Mouse (Mus musculus): ENCODE measurements around the gene Papln. TPM values are rescaled to one million over a fixed set of nuclear protein-coding genes. Genes with fewer than 3 reads are reported as not detected.
A peak's percentile ranks its signal among the peaks of the same experiment; 100 is the strongest.

The Papln gene
- total and polyA plus RNA-seq, 2 experiments from 2014 or later = 0.37 to 2.4 TPM

DNA sequence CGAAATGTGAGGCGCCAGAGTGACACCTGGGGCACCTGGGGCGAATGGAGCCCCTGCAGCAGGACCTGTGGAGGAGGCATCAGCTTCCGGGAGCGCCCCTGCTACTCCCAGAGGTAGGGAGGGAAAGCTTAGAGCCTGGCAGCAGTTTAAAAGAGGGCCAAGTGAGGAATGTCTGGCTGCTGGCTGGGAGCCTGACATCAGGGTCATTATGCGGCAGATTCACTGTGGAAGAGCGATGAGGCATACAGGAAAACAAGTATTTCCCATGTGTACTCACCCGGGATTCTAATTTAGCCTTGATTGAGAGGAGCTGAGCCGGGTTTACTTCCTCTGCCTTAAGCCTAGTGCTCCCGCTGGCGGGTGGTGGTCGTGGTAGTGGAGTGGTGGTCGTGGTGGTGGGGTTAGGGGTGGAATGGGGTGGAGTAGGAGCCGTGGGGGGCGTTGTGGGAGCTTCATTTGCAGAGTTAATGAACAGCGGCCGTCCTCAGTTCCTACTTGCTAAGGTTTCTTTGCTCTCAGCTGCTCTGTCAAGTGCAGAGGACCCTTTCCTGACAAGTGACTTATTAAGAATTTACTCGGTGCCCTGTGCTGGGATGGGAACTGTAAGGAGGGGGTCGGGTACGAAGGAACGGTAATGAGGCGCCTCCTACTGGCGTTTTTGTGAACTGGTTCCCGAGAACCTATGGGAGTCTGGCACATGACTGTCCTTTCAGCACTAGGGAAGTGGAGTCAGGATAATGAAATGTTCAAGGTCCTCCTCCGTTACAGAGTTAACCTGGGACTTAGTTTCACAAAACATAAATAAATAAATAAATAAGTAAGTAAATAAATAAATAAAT is 7.2 kb downstream of the Papln start:
- Histone ChIP-seq H3K36me3 (ENCODE audit: insufficient read depth, low read length) (no peaks in the 10 kb centered on the region), H3K27me3 (ENCODE audit: insufficient read depth, low read length) (no peaks in the 10 kb centered on the region), H3K9me3 (ENCODE audit: low read length) (no peaks in the 10 kb centered on the region), H3K4me3 (ENCODE audit: low read depth, low read length) (no peak overlapping the region), H3K9ac (replicated peaks; ENCODE audit: low read length, poor library complexity, severe bottlenecking) (no peak overlapping the region), H3K27ac (ENCODE audit: low read depth, low read length) (no peak overlapping the region), H3K4me1 (ENCODE audit: insufficient read depth, low read length) (peaks cover 6% of the 10 kb centered on the region; the same call in 1 of the 2 replicates), H3K4me2 (ENCODE audit: low read depth, low read length, poor library complexity, severe bottlenecking) (peak overlapping the region; percentile 29)
- no peak for ATAC-seq (ENCODE audit: low FRiP score)
- peak; percentile 78 for DNase-seq (ENCODE audit: low spot score)
- TF ChIP-seq CTCF (IDR thresholded peaks at IDR 0.05) = peak; percentile 73
- WGBS = 7% methylated on average over 25 of the region's 25 CpGs

DNA sequence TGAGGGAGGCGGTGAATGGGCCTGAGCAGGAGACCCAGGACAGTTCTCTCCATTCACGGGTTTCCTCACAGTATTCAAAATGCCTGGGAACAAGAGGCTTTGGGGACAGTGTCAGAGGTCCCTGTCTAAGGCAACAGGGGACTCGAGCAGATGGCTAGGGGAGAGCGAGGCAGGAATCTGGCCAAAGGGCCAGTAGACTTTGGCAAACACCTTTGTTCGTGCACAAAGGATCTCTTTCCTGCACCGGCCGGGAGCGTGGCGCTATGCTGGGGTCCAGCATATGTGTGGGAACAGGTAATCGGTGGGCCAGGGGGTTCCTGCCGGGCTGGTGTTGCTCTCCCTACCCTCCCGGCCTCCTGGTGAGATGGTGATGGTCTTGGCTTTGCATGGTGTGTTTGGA is 12.2 kb downstream of the Papln start:
- Histone ChIP-seq H3K4me1 (ENCODE audit: insufficient read depth, low read length) (peaks cover 1% of the 10 kb centered on the region; the same call in 1 of the 2 replicates), H3K36me3 (ENCODE audit: insufficient read depth, low read length) (no peaks in the 10 kb centered on the region), H3K27ac (ENCODE audit: low read depth, low read length) (no peak overlapping the region), H3K27me3 (ENCODE audit: insufficient read depth, low read length) (no peaks in the 10 kb centered on the region), H3K4me3 (ENCODE audit: low read depth, low read length) (no peak overlapping the region), H3K9ac (replicated peaks; ENCODE audit: low read length, poor library complexity, severe bottlenecking) (no peak overlapping the region), H3K9me3 (ENCODE audit: low read length) (no peaks in the 10 kb centered on the region), H3K4me2 (ENCODE audit: low read depth, low read length, poor library complexity, severe bottlenecking) (no peak overlapping the region)
- WGBS = 61% methylated on average over 12 of the region's 12 CpGs
- no peak for TF ChIP-seq CTCF (IDR thresholded peaks at IDR 0.05)
- DNase-seq (ENCODE audit: low spot score) (no peak), ATAC-seq (ENCODE audit: low FRiP score) (no peak)

DNA sequence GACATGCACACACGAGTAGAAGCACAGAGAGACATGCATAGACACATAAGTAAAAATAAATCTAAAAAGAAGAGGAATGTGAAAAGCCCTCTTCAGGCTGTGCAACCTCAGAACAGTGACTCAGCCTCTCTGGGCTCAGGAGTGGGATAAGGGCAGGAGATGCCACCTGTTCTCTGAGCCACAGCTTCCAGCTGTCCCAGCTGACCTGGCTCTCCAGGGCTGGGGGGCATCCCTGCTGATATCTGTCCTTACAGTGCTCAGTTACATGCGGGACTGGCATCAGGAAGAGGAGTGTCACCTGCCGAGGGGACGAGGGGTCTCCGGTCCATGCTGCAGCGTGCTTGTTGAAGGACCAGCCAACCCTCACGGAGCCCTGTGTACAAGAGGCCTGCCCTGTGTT is 13.3 kb downstream of the Papln start:
- no peaks in the 10 kb centered on the region for H3K27me3 ChIP-seq (ENCODE audit: insufficient read depth, low read length)
- 86% methylated on average over 7 of the region's 7 CpGs for WGBS
- no peaks in the 10 kb centered on the region for H3K9me3 ChIP-seq (ENCODE audit: low read length)
- no peak overlapping the region for H3K4me3 ChIP-seq (ENCODE audit: low read depth, low read length)
- H3K36me3 ChIP-seq (ENCODE audit: insufficient read depth, low read length) = no peaks in the 10 kb centered on the region
- H3K9ac ChIP-seq (replicated peaks; ENCODE audit: low read length, poor library complexity, severe bottlenecking) = no peak overlapping the region
- no peaks in the 10 kb centered on the region for H3K4me1 ChIP-seq (ENCODE audit: insufficient read depth, low read length)
- no peak overlapping the region for H3K27ac ChIP-seq (ENCODE audit: low read depth, low read length)
- ATAC-seq (ENCODE audit: low FRiP score) (no peak), DNase-seq (ENCODE audit: low spot score) (no peak)
- H3K4me2 ChIP-seq (ENCODE audit: low read depth, low read length, poor library complexity, severe bottlenecking) = no peak overlapping the region
- no peak for TF ChIP-seq CTCF (IDR thresholded peaks at IDR 0.05)

DNA sequence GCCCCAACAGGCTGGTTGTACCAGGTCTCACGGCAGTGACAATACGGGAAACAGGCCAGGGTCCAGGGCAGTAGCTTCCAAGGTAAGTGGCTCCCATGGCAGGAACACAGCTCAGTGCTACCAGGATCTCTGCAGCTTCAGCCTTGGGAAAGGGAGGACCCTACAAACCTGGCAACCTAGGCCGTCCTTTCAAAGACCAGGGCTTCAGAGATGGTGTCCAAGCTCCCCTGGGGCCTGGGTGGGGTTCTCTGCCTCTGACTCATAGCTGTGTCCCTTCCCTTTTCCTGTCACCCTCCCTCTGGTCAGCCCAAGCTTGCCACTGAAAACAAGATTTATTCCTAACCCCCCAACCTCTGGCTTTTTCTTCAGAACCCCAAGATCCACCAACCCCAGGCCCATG is 16.7 kb downstream of the Papln start:
- TF ChIP-seq CTCF (IDR thresholded peaks at IDR 0.05) = no peak

DNA sequence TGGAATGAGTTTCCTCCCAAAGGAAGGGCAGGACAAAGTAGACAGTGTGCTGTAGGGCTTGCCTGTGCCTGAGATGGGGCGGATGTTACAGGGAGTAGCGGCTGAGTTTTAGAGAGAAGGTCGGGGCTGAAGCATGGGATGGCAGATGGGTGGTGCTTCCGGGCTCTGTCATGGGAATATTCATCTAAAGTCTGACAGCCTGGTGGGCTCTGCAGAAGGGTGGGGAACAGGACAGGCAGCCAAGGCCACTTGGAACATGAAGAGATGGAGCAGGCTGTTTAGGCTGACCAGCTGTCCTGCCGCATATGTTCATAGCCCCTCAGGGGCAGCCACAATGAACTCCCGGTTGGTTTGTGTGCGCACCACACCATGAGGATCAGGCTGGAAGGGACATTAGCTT is 17.8 kb downstream of the Papln start:
- H3K4me3 ChIP-seq (ENCODE audit: low read depth, low read length) = no peak overlapping the region
- 73% methylated on average over 7 of the region's 7 CpGs for WGBS
- no peaks in the 10 kb centered on the region for H3K4me1 ChIP-seq (ENCODE audit: insufficient read depth, low read length)
- H3K9me3 ChIP-seq (ENCODE audit: low read length) = no peaks in the 10 kb centered on the region
- DNase-seq (ENCODE audit: low spot score) = peak; percentile 72
- H3K36me3 ChIP-seq (ENCODE audit: insufficient read depth, low read length) = no peaks in the 10 kb centered on the region
- H3K9ac ChIP-seq (replicated peaks; ENCODE audit: low read length, poor library complexity, severe bottlenecking) = no peak overlapping the region
- H3K27ac ChIP-seq (ENCODE audit: low read depth, low read length) = no peak overlapping the region
- TF ChIP-seq CTCF (IDR thresholded peaks at IDR 0.05) = no peak
- H3K27me3 ChIP-seq (ENCODE audit: insufficient read depth, low read length) = no peaks in the 10 kb centered on the region
- no peak overlapping the region for H3K4me2 ChIP-seq (ENCODE audit: low read depth, low read length, poor library complexity, severe bottlenecking)
- no peak for ATAC-seq (ENCODE audit: low FRiP score)

More for the DNA sequence above, 16.7 kb downstream of the Papln start:
- no peak overlapping the region for H3K4me2 ChIP-seq (ENCODE audit: low read depth, low read length, poor library complexity, severe bottlenecking)
- H3K4me1 ChIP-seq (ENCODE audit: insufficient read depth, low read length) = no peaks in the 10 kb centered on the region
- ATAC-seq (ENCODE audit: low FRiP score) (no peak), DNase-seq (ENCODE audit: low spot score) (no peak)
- H3K4me3 ChIP-seq (ENCODE audit: low read depth, low read length) = no peak overlapping the region
- WGBS = 83% methylated on average over 3 of the region's 3 CpGs
- H3K9me3 ChIP-seq (ENCODE audit: low read length) = no peaks in the 10 kb centered on the region
- H3K27ac ChIP-seq (ENCODE audit: low read depth, low read length) = no peak overlapping the region
- H3K27me3 ChIP-seq (ENCODE audit: insufficient read depth, low read length) = no peaks in the 10 kb centered on the region
- H3K9ac ChIP-seq (replicated peaks; ENCODE audit: low read length, poor library complexity, severe bottlenecking) = no peak overlapping the region
- no peaks in the 10 kb centered on the region for H3K36me3 ChIP-seq (ENCODE audit: insufficient read depth, low read length)

DNA sequence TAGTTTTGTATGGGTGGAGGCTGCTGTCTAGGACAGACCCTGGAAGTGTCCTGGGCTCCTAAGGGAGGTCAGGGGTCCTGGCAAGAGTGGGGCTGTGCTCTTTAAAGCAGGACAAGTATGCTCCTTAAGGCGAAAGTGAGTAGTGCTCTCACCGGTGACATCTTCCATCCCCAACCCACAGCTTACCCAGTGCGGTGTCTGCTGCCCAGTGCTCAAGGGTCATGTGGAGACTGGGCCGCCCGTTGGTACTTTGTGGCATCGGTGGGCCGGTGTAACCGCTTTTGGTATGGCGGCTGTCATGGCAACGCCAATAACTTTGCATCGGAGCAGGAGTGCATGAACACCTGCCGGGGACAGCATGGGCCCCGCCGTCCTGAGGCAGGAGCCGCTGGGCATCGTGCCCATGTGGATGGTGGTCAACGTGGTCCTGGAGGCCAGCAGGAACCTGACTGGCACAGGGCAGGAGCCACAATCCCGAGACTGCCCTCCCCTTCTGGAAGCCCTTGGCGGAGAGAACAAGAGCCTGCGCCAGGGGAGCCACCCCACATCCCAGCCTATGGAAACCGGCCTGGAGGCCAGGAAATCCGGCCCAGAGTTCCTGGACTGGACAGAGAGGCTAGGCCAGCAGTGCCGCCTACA is 18.3 kb downstream of the Papln start:
- WGBS = 80% methylated on average over 23 of the region's 23 CpGs
- Histone ChIP-seq H3K27ac (ENCODE audit: low read depth, low read length) (no peak overlapping the region), H3K9me3 (ENCODE audit: low read length) (no peaks in the 10 kb centered on the region)

More for the DNA sequence above, 18.3 kb downstream of the Papln start:
- Histone ChIP-seq H3K27me3 (ENCODE audit: insufficient read depth, low read length) (no peaks in the 10 kb centered on the region), H3K9ac (replicated peaks; ENCODE audit: low read length, poor library complexity, severe bottlenecking) (no peak overlapping the region), H3K4me2 (ENCODE audit: low read depth, low read length, poor library complexity, severe bottlenecking) (no peak overlapping the region), H3K4me1 (ENCODE audit: insufficient read depth, low read length) (no peaks in the 10 kb centered on the region), H3K4me3 (ENCODE audit: low read depth, low read length) (no peak overlapping the region), H3K36me3 (ENCODE audit: insufficient read depth, low read length) (no peaks in the 10 kb centered on the region)
- peak; percentile 38 for DNase-seq (ENCODE audit: low spot score)
- no peak for TF ChIP-seq CTCF (IDR thresholded peaks at IDR 0.05)
- no peak for ATAC-seq (ENCODE audit: low FRiP score)
